Mouse (Mus musculus) embryonic facial prominence, embryonic 14.5 days (tissue): ENCODE results near the gene Als2cl. TPM values are rescaled to one million over a fixed set of nuclear protein-coding genes. Genes with fewer than 3 reads are reported as not detected.
A peak's percentile ranks its signal among the peaks of the same experiment; 100 is the strongest.

Experiments used
- ATAC-seq: fragments of 200-750 bp; cut with Nextera tagmentation; 2 replicates; pipeline ENCODE4 v1.8.0; 2017; ENCODE audit warnings: low read depth, moderate number of reproducible peaks, moderate TSS enrichment
- DNase-seq: peaks from one replicate; pipeline ENCODE4 v3.0.0-alpha.2; 2015; ENCODE audit warnings: low spot score
- H3K27ac ChIP-seq: fragments of 300-500 bp; sonication (generic); replicated peaks from 2 replicates; pipeline ENCODE4 v1.5.1; 2014; ENCODE audit warnings: low read depth, mild to moderate bottlenecking, low read length, moderate library complexity
- H3K27me3 ChIP-seq: fragments of 300-500 bp; sonication (generic); replicated peaks from 2 replicates; pipeline ENCODE4 v1.6.1; 2014; ENCODE audit warnings: low read length; ENCODE audit not compliant: control insufficient read depth, insufficient read depth
- H3K36me3 ChIP-seq: fragments of 300-500 bp; sonication (generic); 2 replicates; pipeline ENCODE4 v1.6.1; 2014; ENCODE audit warnings: low read length, mixed read lengths; ENCODE audit not compliant: control insufficient read depth, insufficient read depth
- H3K4me1 ChIP-seq: fragments of 300-500 bp; sonication (generic); 2 replicates; pipeline ENCODE4 v1.6.1; 2014; ENCODE audit warnings: antibody characterized with exemption, low read length; ENCODE audit not compliant: control insufficient read depth, insufficient read depth
- H3K4me2 ChIP-seq: fragments of 300-500 bp; sonication (generic); 2 replicates; pipeline ENCODE4 v1.6.1; 2014; ENCODE audit warnings: low read depth, mild to moderate bottlenecking, low read length, moderate library complexity, mixed read lengths
- H3K4me3 ChIP-seq: fragments of 300-500 bp; sonication (generic); 2 replicates; pipeline ENCODE4 v1.5.1; 2014; ENCODE audit warnings: low read depth, mild to moderate bottlenecking, low read length
- H3K9ac ChIP-seq: fragments of 300-500 bp; sonication (generic); 2 replicates; pipeline ENCODE4 v1.6.1; 2014; ENCODE audit warnings: low read depth, mild to moderate bottlenecking, low read length, moderate library complexity, mixed read lengths
- H3K9me3 ChIP-seq: fragments of 300-500 bp; sonication (generic); 2 replicates; pipeline ENCODE4 v1.6.1; 2016; ENCODE audit warnings: low read length; ENCODE audit not compliant: control insufficient read depth
- WGBS: fragments of 180-500 bp; shearing (Covaris S2); extraction: QIAGEN DNeasy Blood & Tissue Kit; methylation state at CpG from one replicate; pipeline ENCODE4 v1.1.7; 2014; 5-methylcytosine and 5-hydroxymethylcytosine counted together
- polyA plus RNA-seq: library from polyadenylated mRNA; unstranded; fragments of >200 nt; fragmentation: Nextera tagmentation; extraction: Ambion mirVana; gene quantifications from 2 replicates; pipeline ENCODE4 v1.2.1, GENCODE M21; 2014

Gene Als2cl
- polyA plus RNA-seq, 1 experiment from 2014 or later: 3.0 TPM

DNA sequence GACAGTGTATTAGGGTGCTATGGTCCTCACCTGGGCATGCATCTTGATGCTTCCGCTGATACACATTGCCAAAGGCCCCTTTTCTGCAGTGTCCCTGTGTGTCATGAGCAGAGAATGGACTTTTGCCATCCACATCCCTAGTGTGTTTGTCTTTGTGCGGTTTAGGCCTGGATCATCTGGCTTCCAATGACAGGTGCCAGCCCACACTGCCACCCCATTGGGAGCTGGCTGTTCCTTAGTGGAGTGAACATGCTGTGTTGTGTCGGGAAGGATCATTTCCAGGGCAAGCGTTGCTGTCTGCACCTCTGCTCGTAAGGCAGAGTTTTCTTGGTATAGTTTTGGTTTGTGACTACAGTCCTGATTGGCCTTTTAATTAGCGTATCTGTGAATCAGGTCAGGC lies 21.5 kb downstream of the Als2cl start:
- no peaks in the 10 kb centered on the region for H3K27me3 ChIP-seq
- H3K27ac ChIP-seq: no peak overlapping the region
- no peaks in the 10 kb centered on the region for H3K4me1 ChIP-seq
- H3K9ac ChIP-seq: no peak overlapping the region
- 88% methylated on average over 6 of the region's 6 CpGs for WGBS
- no peak overlapping the region for H3K4me2 ChIP-seq
- no peaks in the 10 kb centered on the region for H3K36me3 ChIP-seq
- ATAC-seq: no peak
- no peaks in the 10 kb centered on the region for H3K9me3 ChIP-seq
- no peak for DNase-seq
- H3K4me3 ChIP-seq: no peak overlapping the region

DNA sequence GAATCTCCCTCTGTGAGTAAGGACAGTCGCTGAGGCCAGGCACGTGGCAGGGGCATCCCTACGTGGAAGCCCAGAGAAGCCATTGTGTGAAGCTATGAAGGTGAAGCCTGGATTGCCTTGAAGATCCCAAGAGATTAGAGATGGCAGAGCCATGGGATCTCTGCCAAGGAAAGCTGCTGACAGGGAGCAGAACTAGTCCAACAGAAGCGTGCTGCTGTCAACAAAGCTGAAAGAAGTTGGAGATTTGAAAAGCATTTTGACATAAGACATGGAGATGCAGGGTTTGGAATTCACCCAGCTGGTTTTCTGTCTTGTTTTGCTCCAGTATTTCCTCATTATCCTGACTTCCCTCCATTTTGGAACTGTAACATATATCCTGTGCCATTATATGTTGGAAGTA lies 22.6 kb downstream of the Als2cl start:
- Histone ChIP-seq H3K4me2 (no peak overlapping the region), H3K4me3 (no peak overlapping the region), H3K27ac (no peak overlapping the region), H3K9ac (no peak overlapping the region), H3K4me1 (no peaks in the 10 kb centered on the region), H3K9me3 (no peaks in the 10 kb centered on the region), H3K27me3 (no peaks in the 10 kb centered on the region), H3K36me3 (no peaks in the 10 kb centered on the region)
- DNase-seq (peak; percentile 32), ATAC-seq (no peak)
- 78% methylated on average over 4 of the region's 4 CpGs for WGBS

DNA sequence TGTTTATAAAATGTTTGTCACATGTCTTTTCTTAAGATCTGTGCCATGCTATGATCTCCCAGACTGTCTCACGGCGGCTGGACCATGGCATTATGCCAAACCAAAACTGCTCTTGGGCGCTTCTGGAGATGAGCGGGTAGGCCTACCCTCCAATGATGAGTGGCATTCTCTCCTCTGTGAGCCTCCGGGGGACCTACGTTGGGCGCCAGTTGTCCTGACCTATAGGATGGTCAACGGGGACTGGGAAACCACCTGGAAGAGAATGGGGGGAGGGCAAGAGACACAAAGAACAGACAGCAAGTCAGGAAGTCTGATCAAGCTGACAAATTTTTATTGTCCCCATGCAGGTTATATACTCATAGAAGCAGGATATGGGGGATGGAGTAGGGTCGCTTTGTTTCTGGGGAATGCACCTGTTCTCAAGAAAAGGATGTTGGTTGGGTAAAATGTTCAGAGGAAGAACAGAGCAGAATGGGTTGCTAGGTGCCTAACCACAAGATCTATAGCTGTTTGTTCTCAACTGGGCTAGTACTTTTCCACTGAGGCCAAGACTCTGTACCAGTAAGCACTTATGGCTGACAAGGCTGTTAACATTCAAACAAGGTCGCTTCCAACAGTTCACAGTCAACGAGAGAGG lies 27.6 kb downstream of the Als2cl start:
- H3K9ac ChIP-seq: no peak overlapping the region
- H3K4me3 ChIP-seq: no peak overlapping the region
- H3K4me2 ChIP-seq: no peak overlapping the region
- no peaks in the 10 kb centered on the region for H3K27me3 ChIP-seq
- ATAC-seq (no peak), DNase-seq (no peak)
- H3K4me1 ChIP-seq: no peaks in the 10 kb centered on the region
- H3K27ac ChIP-seq: no peak overlapping the region
- H3K9me3 ChIP-seq: no peaks in the 10 kb centered on the region
- WGBS: 87% methylated on average over 11 of the region's 11 CpGs
- no peaks in the 10 kb centered on the region for H3K36me3 ChIP-seq

DNA sequence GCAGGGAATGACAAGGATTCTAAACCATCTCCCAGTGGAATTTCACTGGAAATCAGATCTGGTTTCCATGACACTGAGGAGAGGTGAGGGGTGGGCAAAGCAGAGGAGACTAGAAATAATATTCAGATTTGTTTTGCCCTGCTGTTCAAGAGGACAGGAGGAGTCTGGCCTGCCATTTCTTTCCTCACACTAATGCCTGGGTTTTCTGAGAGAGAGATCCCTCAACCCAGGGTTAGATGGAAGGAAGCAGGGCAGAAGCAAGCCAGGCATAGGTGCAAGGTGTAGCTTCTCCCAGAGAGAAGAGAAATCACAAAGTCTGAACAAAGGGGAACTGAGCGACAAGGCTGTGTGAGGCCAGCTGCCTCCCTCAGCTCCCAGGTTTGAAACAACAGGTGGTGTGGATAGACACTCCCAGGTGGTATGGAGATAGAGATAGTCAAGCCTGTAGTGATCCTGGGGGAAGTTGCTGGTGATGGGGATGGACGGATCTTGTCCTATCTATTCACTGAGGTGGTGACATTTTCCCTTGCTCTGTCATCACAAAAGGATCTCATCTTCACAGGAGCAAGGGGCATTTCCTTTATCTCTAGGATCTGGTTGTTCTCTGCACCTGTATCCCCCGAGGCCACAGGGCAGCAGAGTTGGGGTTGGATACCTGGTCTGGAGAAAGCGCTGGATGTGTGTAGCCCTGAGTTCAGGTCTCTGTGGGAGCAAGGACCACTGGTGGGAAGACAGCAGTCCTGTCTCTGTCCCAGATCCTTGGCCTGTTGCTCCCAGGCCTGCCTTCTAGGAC lies 28.4 kb downstream of the Als2cl start:
- Histone ChIP-seq H3K27me3 (no peaks in the 10 kb centered on the region), H3K9me3 (no peaks in the 10 kb centered on the region), H3K4me2 (no peak overlapping the region), H3K27ac (no peak overlapping the region), H3K4me3 (no peak overlapping the region), H3K4me1 (no peaks in the 10 kb centered on the region), H3K9ac (no peak overlapping the region), H3K36me3 (no peaks in the 10 kb centered on the region)
- ATAC-seq (no peak), DNase-seq (no peak)
- WGBS: 66% methylated on average over 4 of the region's 4 CpGs

DNA sequence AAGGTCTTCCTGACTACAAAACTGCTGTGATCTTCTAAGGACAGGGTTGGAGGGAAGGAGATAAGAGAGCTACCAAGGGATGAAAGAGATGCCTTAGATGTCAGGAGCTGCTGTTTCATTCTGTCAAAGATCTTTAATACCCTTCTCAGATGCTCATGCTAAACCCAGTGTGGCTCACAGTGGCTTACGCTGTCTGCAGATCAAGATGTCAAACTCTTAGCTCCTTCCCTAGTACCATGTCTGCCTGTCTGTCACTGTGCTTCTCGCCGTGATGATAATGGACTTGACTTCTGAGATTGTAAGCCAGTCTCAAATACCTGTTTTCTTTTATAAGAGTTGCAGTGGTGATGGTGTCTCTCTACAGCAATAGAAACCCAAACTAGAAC lies 29.0 kb downstream of the Als2cl start:
- DNase-seq (no peak), ATAC-seq (no peak)
- Histone ChIP-seq H3K4me3 (no peak overlapping the region), H3K27ac (no peak overlapping the region), H3K4me1 (no peaks in the 10 kb centered on the region), H3K36me3 (no peaks in the 10 kb centered on the region), H3K4me2 (no peak overlapping the region), H3K9ac (no peak overlapping the region), H3K27me3 (no peaks in the 10 kb centered on the region), H3K9me3 (no peaks in the 10 kb centered on the region)
- 97% methylated on average over 3 of the region's 3 CpGs for WGBS

DNA sequence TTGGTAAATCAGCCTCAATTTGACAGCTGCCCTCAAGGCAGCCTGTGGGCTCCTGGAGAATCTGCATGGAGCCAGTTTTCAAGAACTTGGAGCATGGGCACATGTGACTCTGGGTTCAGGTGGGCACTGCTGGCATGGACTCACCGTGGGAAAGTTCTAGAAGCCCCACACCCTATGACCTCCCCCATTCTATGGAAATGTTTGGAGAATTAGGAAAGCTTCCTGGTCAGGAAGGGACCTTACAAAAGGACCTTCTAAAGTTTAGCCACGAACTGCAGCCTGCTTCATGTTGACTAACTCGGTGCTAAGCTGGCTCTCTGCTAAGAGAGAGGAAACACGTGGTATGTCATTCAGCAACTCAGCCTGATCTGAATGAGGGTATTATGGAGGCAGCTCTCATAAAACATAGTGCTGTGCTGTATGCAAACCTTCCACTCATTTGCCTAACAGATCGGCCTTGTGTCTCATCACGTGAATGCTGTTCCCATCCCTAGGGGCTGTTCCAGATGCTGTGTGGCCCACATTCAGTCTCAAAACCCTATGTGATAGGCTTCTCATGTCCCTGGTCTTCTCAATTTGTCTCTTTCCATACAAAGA lies 29.8 kb downstream of the Als2cl start:
- Histone ChIP-seq H3K4me2 (no peak overlapping the region), H3K27me3 (no peaks in the 10 kb centered on the region), H3K27ac (no peak overlapping the region), H3K4me1 (no peaks in the 10 kb centered on the region), H3K9me3 (no peaks in the 10 kb centered on the region), H3K9ac (no peak overlapping the region), H3K36me3 (no peaks in the 10 kb centered on the region), H3K4me3 (no peak overlapping the region)
- 68% methylated on average over 6 of the region's 6 CpGs for WGBS
- ATAC-seq (0 out of 2 replicates have a peak, but pooled peaks have one; percentile 12), DNase-seq (peak; percentile 11)

DNA sequence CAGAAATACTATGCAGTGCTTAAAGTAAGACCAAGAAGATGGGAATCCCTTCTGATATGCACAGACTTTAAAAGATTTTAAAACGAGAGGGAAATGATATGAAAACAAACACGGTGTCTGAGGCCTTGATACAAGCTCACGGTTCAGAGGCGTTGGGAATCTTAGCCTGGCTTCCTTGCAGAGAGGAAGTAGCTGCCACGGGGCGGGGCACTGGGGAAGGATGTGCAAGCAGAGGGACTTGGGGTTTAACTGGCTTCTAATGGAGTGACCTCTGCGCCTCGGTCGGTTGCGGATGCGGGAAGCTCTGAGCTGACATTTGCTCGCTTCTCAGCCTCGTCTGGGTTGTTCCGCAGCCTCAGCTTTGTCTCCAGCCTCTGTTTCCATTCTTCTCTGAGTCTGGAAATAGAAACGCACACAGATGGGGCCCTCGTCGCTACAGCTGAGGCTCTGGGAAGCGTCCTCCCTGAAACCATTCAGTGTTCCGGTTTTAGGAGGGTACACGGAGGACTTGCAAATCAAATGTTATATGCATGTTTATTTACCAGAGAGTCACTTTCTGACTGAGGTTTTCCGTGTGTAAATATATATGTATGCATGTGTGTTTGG lies 35.1 kb downstream of the Als2cl start:
- Histone ChIP-seq H3K4me2 (no peak overlapping the region), H3K4me1 (no peaks in the 10 kb centered on the region), H3K4me3 (no peak overlapping the region), H3K27me3 (no peaks in the 10 kb centered on the region), H3K9ac (no peak overlapping the region), H3K36me3 (no peaks in the 10 kb centered on the region), H3K27ac (no peak overlapping the region), H3K9me3 (no peaks in the 10 kb centered on the region)
- DNase-seq (no peak), ATAC-seq (no peak)
- 58% methylated on average over 21 of the region's 21 CpGs for WGBS

DNA sequence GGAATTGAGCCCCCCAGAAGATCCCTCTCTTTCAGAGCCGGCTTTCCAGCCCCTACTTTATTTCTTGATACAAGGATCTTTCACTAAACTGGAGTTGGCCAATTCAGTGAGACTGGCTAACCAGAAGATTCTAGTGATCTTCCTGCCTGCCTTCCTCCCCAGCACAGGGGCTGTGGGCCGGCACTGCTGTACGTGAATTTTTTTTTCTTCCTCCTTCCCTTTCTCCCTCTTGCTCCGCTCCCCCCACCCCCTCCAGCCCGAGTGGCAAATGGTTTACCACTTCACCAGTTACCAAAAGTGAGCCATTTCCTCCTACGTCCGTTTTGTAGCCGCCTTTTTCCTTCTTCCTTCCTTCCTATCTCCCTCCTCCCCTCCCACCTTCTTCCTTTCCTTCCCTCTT lies 35.8 kb downstream of the Als2cl start:
- WGBS: 55% methylated on average over 8 of the region's 8 CpGs
- ATAC-seq (no peak), DNase-seq (no peak)
- no peak overlapping the region for H3K4me3 ChIP-seq
- H3K9me3 ChIP-seq: no peaks in the 10 kb centered on the region
- H3K9ac ChIP-seq: no peak overlapping the region
- no peaks in the 10 kb centered on the region for H3K4me1 ChIP-seq
- no peaks in the 10 kb centered on the region for H3K27me3 ChIP-seq
- no peak overlapping the region for H3K27ac ChIP-seq
- H3K4me2 ChIP-seq: no peak overlapping the region
- H3K36me3 ChIP-seq: no peaks in the 10 kb centered on the region
